Mouse (Mus musculus) intestine, embryonic 15.5 days (tissue): ENCODE measurements around the gene Zfp692. TPM values are rescaled to one million over a fixed set of nuclear protein-coding genes. Genes with fewer than 3 reads are reported as not detected.
"Not testable (repeated sequence)": the region's sequence is repeated elsewhere in the genome, so short reads cannot be mapped to it uniquely, and the experiment has no call there.

Experiments used
- ATAC-seq: fragments of 200-750 bp; cut with Nextera tagmentation; 2 replicates; pipeline ENCODE4 v1.8.0; 2017; ENCODE audit warnings: moderate TSS enrichment, moderate library complexity
- H3K27ac ChIP-seq: fragments of 300-500 bp; sonication (generic); 2 replicates; pipeline ENCODE4 v1.5.1; 2015; ENCODE audit warnings: mild to moderate bottlenecking, inconsistent platforms
- H3K27me3 ChIP-seq: fragments of 300-500 bp; sonication (generic); replicated peaks from 2 replicates; pipeline ENCODE4 v1.6.1; 2015; ENCODE audit warnings: inconsistent platforms
- H3K36me3 ChIP-seq: fragments of 300-500 bp; sonication (generic); 2 replicates; pipeline ENCODE4 v1.6.1; 2015; ENCODE audit warnings: inconsistent platforms
- H3K4me1 ChIP-seq: fragments of 300-500 bp; sonication (generic); replicated peaks from 2 replicates; pipeline ENCODE4 v1.6.1; 2015; ENCODE audit warnings: inconsistent platforms
- H3K4me2 ChIP-seq: fragments of 300-500 bp; sonication (generic); replicated peaks from 2 replicates; pipeline ENCODE4 v1.6.1; 2015; ENCODE audit warnings: mild to moderate bottlenecking, inconsistent platforms
- H3K4me3 ChIP-seq: fragments of 300-500 bp; sonication (generic); replicated peaks from 2 replicates; pipeline ENCODE4 v1.5.1; 2015; ENCODE audit warnings: inconsistent platforms
- H3K9ac ChIP-seq: fragments of 300-500 bp; sonication (generic); 2 replicates; pipeline ENCODE4 v1.6.1; 2015; ENCODE audit warnings: inconsistent platforms
- H3K9me3 ChIP-seq: fragments of 300-500 bp; sonication (generic); 2 replicates; pipeline ENCODE4 v1.6.1; 2016; ENCODE audit warnings: inconsistent platforms
- WGBS: fragments of 180-500 bp; shearing (Covaris S2); methylation state at CpG from one replicate; pipeline ENCODE4 v1.1.7; 2015; 5-methylcytosine and 5-hydroxymethylcytosine counted together
- polyA plus RNA-seq: library from polyadenylated mRNA; unstranded; fragments of >200 nt; fragmentation: Nextera tagmentation; extraction: Ambion mirVana; gene quantifications from 2 replicates; pipeline ENCODE4 v1.2.1, GENCODE M21; 2015

Zfp692 gene
- polyA plus RNA-seq, 1 experiment from 2014 or later, result 22.1 TPM

- H3K4me2 ChIP-seq, result peak overlapping the region; percentile 89
- WGBS, result 79% methylated on average over 6 of the region's 6 CpGs
- H3K4me3 ChIP-seq, result peak overlapping the region; percentile 73
- H3K36me3 ChIP-seq, result peaks cover 11% of the 10 kb centered on the region; the same call in 1 of the 2 replicates
- H3K27ac ChIP-seq, result no peak overlapping the region
- H3K27me3 ChIP-seq, result no peaks in the 10 kb centered on the region
- peaks cover 25% of the 10 kb centered on the region for H3K4me1 ChIP-seq
- ATAC-seq, result no peak
- H3K9me3 ChIP-seq, result no peaks in the 10 kb centered on the region
- peak overlapping the region; percentile 68; the same call in 1 of the 2 replicates for H3K9ac ChIP-seq
These were observed 24.7 kb downstream of the Zfp692 start for GRCm38 (mm10) chr11:58331546-58331945.

GRCm38 (mm10) chr11:58334746-58335145 is 27.9 kb downstream of the Zfp692 start:
- Histone ChIP-seq H3K4me3 (no peak overlapping the region), H3K27ac (no peak overlapping the region), H3K9me3 (no peaks in the 10 kb centered on the region), H3K4me1 (peaks cover 17% of the 10 kb centered on the region), H3K27me3 (no peaks in the 10 kb centered on the region), H3K4me2 (no peak overlapping the region), H3K9ac (no peak overlapping the region), H3K36me3 (peaks cover 17% of the 10 kb centered on the region; the same call in 1 of the 2 replicates)
- 69% methylated on average over 3 of the region's 3 CpGs for WGBS
- ATAC-seq, result no peak

- no peak overlapping the region for H3K9ac ChIP-seq
- ATAC-seq, result no peak
- H3K27me3 ChIP-seq, result no peaks in the 10 kb centered on the region
- WGBS, result 84% methylated on average over 4 of the region's 4 CpGs
- H3K36me3 ChIP-seq, result peaks cover 28% of the 10 kb centered on the region
- H3K9me3 ChIP-seq, result no peaks in the 10 kb centered on the region
- H3K4me2 ChIP-seq, result no peak overlapping the region
- H3K4me3 ChIP-seq, result no peak overlapping the region
- no peaks in the 10 kb centered on the region for H3K4me1 ChIP-seq
- no peak overlapping the region for H3K27ac ChIP-seq
These were observed 39.9 kb downstream of the Zfp692 start for GRCm38 (mm10) chr11:58346745-58347144.

GRCm38 (mm10) chr11:58350628-58351027 is 43.8 kb downstream of the Zfp692 start:
- Histone ChIP-seq H3K9me3 (no peaks in the 10 kb centered on the region), H3K4me1 (no peaks in the 10 kb centered on the region; the same call in 1 of the 2 replicates), H3K36me3 (peaks cover 13% of the 10 kb centered on the region), H3K27me3 (no peaks in the 10 kb centered on the region), H3K27ac (no peak overlapping the region), H3K9ac (no peak overlapping the region), H3K4me3 (no peak overlapping the region), H3K4me2 (no peak overlapping the region)
- no peak for ATAC-seq
- 77% methylated on average over 4 of the region's 4 CpGs for WGBS

GRCm38 (mm10) chr11:58351179-58351578 is 44.3 kb downstream of the Zfp692 start:
- no peaks in the 10 kb centered on the region for H3K27me3 ChIP-seq
- H3K4me3 ChIP-seq, result no peak overlapping the region
- peaks cover 8% of the 10 kb centered on the region for H3K36me3 ChIP-seq
- H3K9ac ChIP-seq, result no peak overlapping the region
- no peaks in the 10 kb centered on the region for H3K9me3 ChIP-seq
- no peak overlapping the region for H3K27ac ChIP-seq
- 68% methylated on average over 5 of the region's 5 CpGs for WGBS
- H3K4me2 ChIP-seq, result no peak overlapping the region
- ATAC-seq, result no peak
- H3K4me1 ChIP-seq, result no peaks in the 10 kb centered on the region; the same call in 1 of the 2 replicates

GRCm38 (mm10) chr11:58352681-58353548 is 46.0 kb downstream of the Zfp692 start:
- Histone ChIP-seq H3K4me1 (no peaks in the 10 kb centered on the region; the same call in 1 of the 2 replicates), H3K27me3 (no peaks in the 10 kb centered on the region), H3K4me3 (no peak overlapping the region), H3K9ac (no peak overlapping the region), H3K4me2 (no peak overlapping the region), H3K36me3 (no peaks in the 10 kb centered on the region), H3K9me3 (no peaks in the 10 kb centered on the region), H3K27ac (peak overlapping the region; percentile 52)
- WGBS, result 26% methylated on average over 7 of the region's 7 CpGs
- ATAC-seq, result peak; percentile 95

- Histone ChIP-seq H3K36me3 (no peaks in the 10 kb centered on the region), H3K27me3 (no peaks in the 10 kb centered on the region), H3K4me1 (peaks cover 3% of the 10 kb centered on the region; the same call in 1 of the 2 replicates), H3K9ac (no peak overlapping the region), H3K4me2 (no peak overlapping the region), H3K4me3 (no peak overlapping the region), H3K9me3 (no peaks in the 10 kb centered on the region), H3K27ac (peak overlapping the region; percentile 52; the same call in 1 of the 2 replicates)
- no peak for ATAC-seq
- WGBS, result 57% methylated on average over 3 of the region's 3 CpGs
These were observed 46.8 kb downstream of the Zfp692 start for GRCm38 (mm10) chr11:58353709-58354108.

GRCm38 (mm10) chr11:58354476-58354875 is 47.6 kb downstream of the Zfp692 start:
- Histone ChIP-seq H3K4me2 (no peak overlapping the region), H3K9ac (no peak overlapping the region), H3K9me3 (no peaks in the 10 kb centered on the region), H3K27me3 (no peaks in the 10 kb centered on the region), H3K4me1 (peaks cover 4% of the 10 kb centered on the region; the same call in 1 of the 2 replicates), H3K27ac (no peak overlapping the region), H3K36me3 (no peaks in the 10 kb centered on the region), H3K4me3 (no peak overlapping the region)
- 58% methylated on average over 10 of the region's 10 CpGs for WGBS
- ATAC-seq, result no peak

GRCm38 (mm10) chr11:58354927-58355326 is 48.1 kb downstream of the Zfp692 start:
- Histone ChIP-seq H3K4me3 (no peak overlapping the region), H3K27ac (no peak overlapping the region), H3K9ac (no peak overlapping the region), H3K9me3 (no peaks in the 10 kb centered on the region), H3K4me2 (no peak overlapping the region), H3K36me3 (no peaks in the 10 kb centered on the region), H3K27me3 (no peaks in the 10 kb centered on the region), H3K4me1 (peaks cover 4% of the 10 kb centered on the region; the same call in 1 of the 2 replicates)
- no peak for ATAC-seq
- WGBS, result 72% methylated on average over 3 of the region's 3 CpGs

- Histone ChIP-seq H3K4me1 (peaks cover 4% of the 10 kb centered on the region; the same call in 1 of the 2 replicates), H3K4me3 (no peak overlapping the region), H3K9ac (no peak overlapping the region), H3K4me2 (no peak overlapping the region), H3K27me3 (no peaks in the 10 kb centered on the region), H3K27ac (no peak overlapping the region), H3K36me3 (no peaks in the 10 kb centered on the region), H3K9me3 (no peaks in the 10 kb centered on the region)
- 90% methylated on average over 3 of the region's 3 CpGs for WGBS
- ATAC-seq, result no peak
These were observed 50.2 kb downstream of the Zfp692 start for GRCm38 (mm10) chr11:58357042-58357441.

- no peaks in the 10 kb centered on the region for H3K36me3 ChIP-seq
- H3K27me3 ChIP-seq, result no peaks in the 10 kb centered on the region
- peak overlapping the region; percentile 62 for H3K27ac ChIP-seq
- H3K4me3 ChIP-seq, result no peak overlapping the region
- peaks cover 4% of the 10 kb centered on the region; the same call in 1 of the 2 replicates for H3K4me1 ChIP-seq
- H3K9ac ChIP-seq, result no peak overlapping the region
- WGBS, result 75% methylated on average over 6 of the region's 6 CpGs
- ATAC-seq, result peak; percentile 57
- no peak overlapping the region for H3K4me2 ChIP-seq
- H3K9me3 ChIP-seq, result no peaks in the 10 kb centered on the region
These were observed 51.1 kb downstream of the Zfp692 start for GRCm38 (mm10) chr11:58357844-58358534.

GRCm38 (mm10) chr11:58362562-58362961 is 55.7 kb downstream of the Zfp692 start:
- not testable (repeated sequence) for H3K4me3 ChIP-seq

More at GRCm38 (mm10) chr11:58362562-58362961, 55.7 kb downstream of the Zfp692 start:
- not testable (repeated sequence) for H3K27me3 ChIP-seq, H3K4me1 ChIP-seq, H3K9ac ChIP-seq, H3K9me3 ChIP-seq, H3K36me3 ChIP-seq, H3K4me2 ChIP-seq
- WGBS, result no CpG with 5 or more reads among the region's 6 CpGs
- 0 out of 2 replicates have a peak overlapping the region, but pooled peaks have one; percentile 36 for H3K27ac ChIP-seq
- peak; percentile 42 for ATAC-seq
